ENCODE assay signal across 22 mouse cellular contexts in the genomic region with DNA sequence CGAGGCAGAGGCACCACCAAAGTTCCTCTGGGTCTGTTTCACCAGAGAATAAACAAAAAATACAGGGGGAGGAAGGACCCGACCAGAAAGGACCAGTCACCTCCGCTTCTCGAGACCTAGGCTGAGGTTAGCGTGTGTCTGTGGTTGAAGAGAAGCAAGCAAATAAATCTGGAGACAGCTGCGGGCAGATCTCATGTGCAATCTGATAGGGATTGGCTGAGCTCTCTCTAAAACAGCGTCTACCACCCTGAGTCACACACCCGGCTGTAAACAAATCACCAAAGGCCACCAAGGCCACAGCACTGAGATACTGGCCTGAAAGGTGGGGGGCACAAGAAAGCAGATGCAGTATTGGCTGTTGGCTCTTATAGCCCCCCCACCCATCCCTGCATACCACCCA. TPM values are rescaled to one million over a fixed set of nuclear protein-coding genes. Genes with fewer than 3 reads are reported as not detected.
A peak's percentile ranks its signal among the peaks of the same experiment; 100 is the strongest.
DNase-seq lines count a peak whose midpoint lies in the region; TF ChIP-seq lines count a peak whose summit lies in the region.
"Had no signal": no experiment of that assay in that cellular context is flagged by ENCODE, and none has a peak within 500 bp of the region (broad histone marks: within the 10 kb centered on the region; RNA-seq: fewer than 3 reads in every experiment).

No protein-coding gene starts in this region.

- TF ChIP-seq CTCF in gastrocnemius, adult 2 months (IDR thresholded peaks at IDR 0.05), result no peak
- no peak for TF ChIP-seq CTCF in layer of hippocampus, adult 2 months (conservative IDR thresholded peaks at IDR 0.05)

- peak overlapping the region; percentile 90 for H3K27ac ChIP-seq in gastrocnemius, adult 2 months
- no peak overlapping the region for H3K27ac ChIP-seq in layer of hippocampus, adult 2 months
- H3K27ac ChIP-seq: heart, embryonic 10.5 days; intestine, embryonic 15.5 days; left cerebral cortex, adult 2 months; liver, embryonic 15.5 days; lung, embryonic 15.5 days; macrophage; midbrain, embryonic 15.5 days; neural tube, embryonic 13.5 days had no signal

- DNase-seq in adrenal gland, adult (ENCODE audit: inconsistent age in 2 of 2, low spot score in 1 of 2), result peak; percentile 36 to 66
- no peak for DNase-seq in adrenal gland, adult 18-20 months (ENCODE audit: low spot score in 2 of 2)
- peak; percentile 70 for DNase-seq in gastrocnemius, adult 2 months
- DNase-seq in gastrocnemius, postnatal 10 days, result no peak
- DNase-seq in T-cell, adult 2 months (ENCODE audit: low spot score), result peak; percentile 36
- peak; percentile 80 for DNase-seq in skeletal muscle tissue, adult 2 months (ENCODE audit: low read depth, low spot score)
- no peak for DNase-seq in layer of hippocampus, adult 2 months (ENCODE audit: low spot score in 2 of 2)
- DNase-seq: cerebellum, adult 8-10 months; cerebellum, postnatal 36 days; embryo, embryonic 11 days; kidney, adult 9 months; kidney, postnatal 4 days; liver; thymus, postnatal 14 days had no signal

- peak overlapping the region; percentile 66 for H3K4me3 ChIP-seq in gastrocnemius, adult 2 months
- no peak overlapping the region for H3K4me3 ChIP-seq in layer of hippocampus, adult 2 months
- H3K4me3 ChIP-seq: heart, embryonic 10.5 days; intestine, embryonic 15.5 days; left cerebral cortex, adult 2 months; liver, embryonic 15.5 days; lung, embryonic 15.5 days; midbrain, embryonic 15.5 days; neural tube, embryonic 13.5 days had no signal

- intact Hi-C loops in gastrocnemius, adult 2 months (cut with DNase I), result no loop called here

RNA-seq across cellular contexts. Expression of gene Abcc4, which starts 24.9 kb away (rescaled TPM):
- 10 to 100 TPM; 13.8 to 16.9 TPM for total RNA-seq in adrenal gland, adult 18-20 months (2021)
- total RNA-seq in gastrocnemius, adult 2 months (2021), result 10 to 100 TPM; 10.1 to 12.2 TPM
- 1 to 10 TPM; 3.8 to 4.8 TPM for total RNA-seq in gastrocnemius, postnatal 10 days (2021)
- total RNA-seq in layer of hippocampus, adult 2 months (2021), result 10 to 100 TPM in 1 of 2 experiments, 1 to 10 TPM in 1; 8.7 to 11.1 TPM

Comparison
In these comparisons a context has a peak if more than half of its experiments do, and no peak if none do; other contexts are left out.
1. DNase-seq: peak in adrenal gland, adult (2 of 2), gastrocnemius, adult 2 months (single experiment), T-cell, adult 2 months (single experiment) and skeletal muscle tissue, adult 2 months (single experiment); none in adrenal gland, adult 18-20 months (0 of 2), gastrocnemius, postnatal 10 days (single experiment) and layer of hippocampus, adult 2 months (0 of 2).